Mouse (Mus musculus) retina, postnatal 7 days (tissue): ENCODE measurements at regions not wholly inside any gene's neighbourhood (a gene's known extent, or its start where the extent isn't known, plus 50 kb on each side); places are given as distances from the start of the nearest gene placed in this dataset.

Source experiments
- DNase-seq: peaks from one replicate; pipeline ENCODE4 v3.0.0-alpha.2; 2012; ENCODE audit warnings: low read depth, low spot score

DNA sequence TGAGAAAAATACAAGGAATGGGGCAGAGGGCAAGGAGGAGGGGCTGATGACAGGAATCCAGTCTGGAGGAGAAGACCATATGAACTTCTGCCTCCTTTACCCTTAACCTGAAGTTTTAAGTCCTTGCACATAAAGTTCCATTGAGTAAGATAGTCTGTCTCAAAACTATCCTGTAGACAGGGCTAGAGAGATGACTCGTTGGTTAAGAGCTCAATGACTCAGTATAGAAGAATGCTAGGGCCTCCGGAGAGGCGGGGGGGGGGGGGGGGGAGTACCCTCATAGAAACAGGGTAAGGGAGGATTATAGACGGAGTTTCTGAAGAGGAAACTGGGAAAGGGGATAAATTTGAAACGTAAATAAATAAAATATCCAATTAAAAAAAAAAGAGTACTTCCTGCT lies 191.8 kb upstream of the Gcfc2 start:
- DNase-seq: no peak

DNA sequence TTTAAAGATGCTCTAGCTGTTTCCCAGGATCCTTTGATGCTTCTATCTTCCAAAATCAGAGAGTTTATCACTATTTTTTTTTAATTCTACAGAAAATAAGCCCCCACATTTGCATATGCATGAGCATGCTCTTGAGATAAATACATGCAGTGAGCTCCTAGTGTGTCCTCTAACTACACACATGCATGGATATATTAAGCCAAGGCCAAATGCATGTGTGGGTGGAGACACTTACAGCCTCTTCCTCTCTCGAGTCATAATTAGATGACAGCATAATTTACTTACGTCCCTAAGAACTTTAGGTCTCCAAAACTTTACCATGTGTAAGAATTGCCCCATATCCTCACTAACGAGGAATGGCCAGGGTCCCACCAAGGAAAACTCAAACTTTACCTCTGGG lies 189.9 kb upstream of the Gcfc2 start:
- DNase-seq: no peak

DNA sequence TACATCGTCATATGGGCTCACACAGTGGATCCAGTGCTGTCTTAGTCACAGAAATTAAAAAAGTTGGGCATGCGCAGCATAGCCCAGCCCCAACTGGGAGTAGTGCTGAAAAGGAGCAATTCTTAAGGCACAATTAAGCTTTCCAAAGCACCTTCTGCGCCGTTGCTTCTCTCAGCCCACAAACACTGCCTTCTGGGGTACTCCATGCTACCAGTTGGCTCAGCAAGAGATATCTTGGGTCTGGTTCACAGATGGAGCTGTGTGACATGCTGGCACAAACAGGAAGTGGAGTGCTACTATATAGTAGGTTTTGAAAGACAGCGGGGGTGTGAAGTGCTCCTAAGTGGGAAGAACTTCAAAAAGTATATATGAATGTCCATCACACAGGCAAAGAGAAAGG lies 185.0 kb upstream of the Gcfc2 start:
- no peak for DNase-seq

- DNase-seq: no peak
These were observed 173.8 kb upstream of the Gcfc2 start for GRCm38 (mm10) chr6:81749681-81750080.

DNA sequence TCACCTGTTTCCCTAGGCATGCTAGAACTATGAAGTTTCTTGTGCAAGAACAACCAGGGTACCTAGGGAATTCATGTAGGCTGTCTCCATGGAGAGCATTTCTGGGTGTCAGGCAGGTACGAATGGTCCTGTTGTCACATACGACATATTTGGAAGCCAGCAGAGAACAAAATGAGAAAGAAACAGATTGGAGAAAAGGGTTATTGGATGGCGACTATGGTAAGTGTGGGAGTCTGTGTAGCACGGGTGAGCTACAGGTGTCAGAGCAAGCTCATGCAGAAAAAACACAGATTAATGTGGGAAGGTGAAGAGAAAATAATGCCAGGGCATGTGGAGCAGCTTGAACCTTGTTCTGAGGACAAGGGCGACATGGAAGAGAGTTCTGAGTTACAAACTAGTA lies 171.8 kb upstream of the Gcfc2 start:
- no peak for DNase-seq

DNA sequence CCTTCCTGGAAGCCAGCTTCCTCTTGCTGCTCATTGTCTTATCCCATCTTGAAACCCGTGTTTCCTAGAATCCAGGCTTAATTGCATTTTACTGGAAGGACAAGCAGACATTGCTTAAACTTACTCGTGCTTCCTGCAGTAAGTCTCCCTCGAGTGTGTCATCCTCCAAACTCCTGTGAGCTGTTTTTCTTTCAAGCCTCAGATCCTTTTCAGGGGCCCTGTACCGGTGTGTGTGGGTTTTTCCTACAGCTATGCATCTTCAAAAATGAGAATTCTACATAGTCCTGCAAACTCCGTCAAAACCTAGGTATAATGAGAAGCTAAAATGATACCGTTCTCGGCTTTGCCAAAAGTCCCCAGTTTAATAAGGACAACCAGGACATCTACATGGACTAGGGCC lies 167.2 kb upstream of the Gcfc2 start:
- no peak for DNase-seq

DNA sequence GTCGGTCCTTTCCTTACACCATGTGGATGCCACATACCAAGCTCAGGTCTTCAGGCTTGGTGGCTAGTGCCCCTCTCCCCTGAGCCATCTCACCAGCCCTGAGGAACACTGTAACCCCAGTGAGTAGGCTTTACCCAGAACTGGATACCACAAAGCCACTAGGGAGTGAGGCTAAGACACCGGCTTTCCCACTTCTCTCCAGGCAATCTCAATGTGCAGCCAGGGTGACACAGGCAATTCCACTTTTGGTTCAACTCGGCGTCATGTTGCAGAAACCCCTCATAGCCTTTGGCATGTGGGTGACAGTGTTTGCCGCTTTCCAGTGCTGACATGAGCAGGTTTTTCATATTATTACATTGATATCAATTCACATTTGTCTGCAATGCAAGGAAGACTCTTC lies 164.6 kb upstream of the Gcfc2 start:
- no peak for DNase-seq

- DNase-seq: no peak
These were observed 163.3 kb upstream of the Gcfc2 start for GRCm38 (mm10) chr6:81760181-81760580.

DNA sequence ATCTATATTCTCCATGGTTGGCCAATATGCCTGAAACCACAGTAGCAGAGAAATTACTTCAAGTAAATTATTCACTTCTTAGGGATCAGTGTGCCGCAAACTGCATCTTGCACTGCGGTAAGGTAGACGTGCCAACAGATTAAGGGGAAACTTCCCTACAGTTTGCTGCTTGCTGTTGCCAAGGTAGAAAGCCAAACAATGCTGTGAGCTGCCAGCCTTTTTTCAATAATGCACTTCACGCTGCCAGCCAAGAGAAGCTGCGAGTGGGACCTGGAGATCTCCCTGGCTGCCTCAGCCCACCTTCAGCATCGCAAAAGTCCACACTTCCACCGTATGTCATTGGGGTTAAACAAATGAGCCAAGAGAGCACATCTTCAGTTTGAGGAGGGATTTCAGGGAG lies 157.6 kb upstream of the Gcfc2 start:
- no peak for DNase-seq

GRCm38 (mm10) chr6:81766800-81767199 lies 156.7 kb upstream of the Gcfc2 start:
- DNase-seq: no peak

- peak; percentile 24 for DNase-seq
These were observed 154.6 kb upstream of the Gcfc2 start for GRCm38 (mm10) chr6:81768669-81769537.

- no peak for DNase-seq
These were observed 153.2 kb upstream of the Gcfc2 start for GRCm38 (mm10) chr6:81770301-81770700.

DNA sequence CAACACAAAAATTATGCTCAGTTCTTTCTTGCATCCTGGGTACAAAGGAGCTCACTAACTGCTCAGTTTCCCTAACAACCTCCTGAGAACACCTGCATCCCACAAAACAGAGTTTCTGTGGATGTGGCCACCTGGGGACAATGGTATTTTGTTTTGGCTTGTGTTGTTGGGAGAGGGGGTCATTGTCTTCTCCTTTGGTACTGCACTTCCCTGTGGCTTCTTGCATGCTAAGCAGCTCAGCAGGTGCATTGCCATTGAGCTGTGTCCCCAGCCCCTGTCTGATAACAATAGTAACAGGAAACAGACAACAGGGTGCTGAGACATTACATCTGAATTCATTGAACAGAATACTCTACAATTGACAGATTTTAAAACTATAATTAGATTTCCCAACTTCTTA lies 151.6 kb upstream of the Gcfc2 start:
- DNase-seq: no peak

DNA sequence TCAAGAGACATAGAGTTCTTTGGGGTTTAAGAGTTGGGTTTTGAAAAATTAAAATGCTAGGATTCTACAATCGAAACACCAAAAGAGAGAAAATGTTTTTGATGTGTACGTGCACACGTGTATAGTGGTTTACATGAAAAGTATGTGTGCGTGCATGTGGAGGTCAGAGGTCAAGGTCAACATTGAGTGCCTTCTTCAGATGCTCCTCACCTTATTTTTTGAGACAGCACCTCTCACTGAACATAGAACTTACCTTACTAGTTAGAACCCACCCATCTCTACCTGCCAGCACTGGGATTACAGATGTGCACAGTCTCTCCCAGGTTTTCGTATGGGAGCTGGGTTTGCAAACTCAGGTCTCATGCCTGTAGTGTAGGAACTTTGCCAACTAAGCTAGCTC lies 141.3 kb upstream of the Gcfc2 start:
- no peak for DNase-seq

DNA sequence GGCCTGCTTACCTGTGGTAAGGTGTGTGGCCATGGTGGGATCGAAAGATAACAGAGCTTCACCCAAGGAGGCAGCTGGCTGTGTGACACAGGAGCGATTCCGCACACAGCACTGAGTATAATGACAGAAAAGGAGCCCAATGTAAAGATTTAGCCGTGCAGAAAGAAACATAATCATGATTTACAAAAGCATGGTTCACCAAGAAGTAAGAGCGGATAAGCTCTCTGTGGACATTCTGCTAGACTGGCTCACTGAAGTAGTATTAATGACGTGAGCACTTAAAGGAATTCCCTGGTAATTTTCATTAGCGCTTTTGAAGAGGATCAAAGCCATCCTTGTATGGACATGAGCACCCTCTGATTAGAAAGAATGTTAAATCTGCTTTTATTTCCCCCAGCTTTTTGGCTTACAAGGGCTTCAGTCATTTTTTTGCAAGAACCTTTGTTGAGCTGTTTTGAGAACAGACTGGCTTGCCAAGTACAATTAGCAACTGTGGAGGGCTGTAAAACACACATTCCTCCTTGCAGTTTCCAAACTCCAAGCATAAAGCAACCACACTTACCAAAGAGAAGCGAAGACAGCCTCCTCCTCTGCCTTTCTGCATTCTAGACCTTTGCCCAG lies 140.5 kb upstream of the Gcfc2 start:
- DNase-seq: no peak

DNA sequence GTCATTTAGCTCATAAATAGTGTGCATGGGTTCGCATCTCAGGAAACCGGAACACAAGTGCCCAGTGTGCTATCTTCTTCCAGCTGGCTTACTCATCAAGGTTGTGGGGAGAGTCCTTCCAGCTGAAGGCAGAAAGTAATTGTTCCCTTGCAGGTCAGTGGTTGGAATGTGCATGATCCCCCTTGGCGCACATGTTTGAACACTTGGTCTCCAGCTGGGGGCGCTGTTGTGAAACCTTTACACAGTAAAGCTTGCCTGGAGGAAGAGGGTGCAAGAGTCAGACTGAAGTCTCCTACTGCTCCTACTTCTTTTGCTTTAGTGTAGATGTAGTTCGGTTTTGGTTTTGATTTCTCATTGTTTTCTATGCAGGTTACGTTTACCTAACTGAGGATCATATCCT lies 128.2 kb upstream of the Gcfc2 start:
- no peak for DNase-seq

DNA sequence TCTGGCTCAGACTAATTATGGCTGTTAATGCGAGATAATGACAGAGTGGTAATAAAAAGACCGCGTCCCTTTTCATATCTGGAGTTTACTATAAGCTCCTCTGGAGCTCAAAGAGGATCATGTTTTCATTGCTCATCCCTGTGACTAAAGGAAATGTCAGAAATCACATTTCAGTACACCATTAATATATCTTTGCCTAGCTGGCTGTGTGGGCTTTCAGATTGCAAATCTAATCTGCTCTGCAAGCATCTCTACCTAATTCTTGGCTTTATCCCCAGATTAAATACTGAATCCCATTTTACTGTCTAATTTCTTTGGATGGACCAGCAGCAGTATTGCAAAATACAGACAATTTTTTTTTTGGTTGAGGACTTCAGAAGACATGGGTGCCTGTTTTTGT lies 122.6 kb upstream of the Gcfc2 start:
- DNase-seq: no peak

GRCm38 (mm10) chr6:81801804-81802203 lies 121.7 kb upstream of the Gcfc2 start:
- DNase-seq: no peak

GRCm38 (mm10) chr6:81805942-81806341 lies 117.5 kb upstream of the Gcfc2 start:
- DNase-seq: no peak

- no peak for DNase-seq
These were observed 114.8 kb upstream of the Gcfc2 start for GRCm38 (mm10) chr6:81808712-81809111.

DNA sequence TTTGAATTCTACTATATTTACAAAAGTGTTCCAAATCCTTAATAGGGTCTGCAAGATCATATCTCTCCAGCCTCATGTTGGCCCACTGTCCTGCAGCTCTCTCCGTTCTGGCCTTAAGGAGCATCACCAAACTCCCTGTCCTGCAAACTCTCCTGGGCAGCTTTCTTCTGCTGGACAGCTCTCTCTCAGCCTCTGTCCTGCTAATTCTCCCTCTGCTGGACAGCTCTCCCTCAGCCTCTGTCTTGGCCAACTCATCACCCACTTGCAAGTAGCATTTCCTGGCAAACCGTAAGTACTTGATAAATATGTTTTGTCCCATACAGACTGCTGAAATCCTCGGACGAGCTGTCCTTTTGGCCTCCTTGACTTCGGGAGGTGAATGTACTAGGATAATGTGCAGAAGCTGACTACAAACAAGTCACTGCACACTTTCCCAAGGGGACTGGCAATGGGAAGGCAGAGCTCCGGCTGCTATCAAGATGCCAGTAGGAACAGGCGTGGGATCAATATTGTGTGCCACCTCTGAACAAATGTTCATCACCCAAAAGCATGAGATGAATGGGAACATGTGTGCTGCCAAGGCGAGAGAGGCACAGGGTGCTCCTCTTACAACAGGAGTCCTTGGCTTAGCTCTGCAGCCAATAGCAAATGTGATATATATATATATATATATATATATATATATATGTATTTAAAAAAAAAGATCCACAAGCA lies 108.1 kb upstream of the Gcfc2 start:
- no peak for DNase-seq

DNA sequence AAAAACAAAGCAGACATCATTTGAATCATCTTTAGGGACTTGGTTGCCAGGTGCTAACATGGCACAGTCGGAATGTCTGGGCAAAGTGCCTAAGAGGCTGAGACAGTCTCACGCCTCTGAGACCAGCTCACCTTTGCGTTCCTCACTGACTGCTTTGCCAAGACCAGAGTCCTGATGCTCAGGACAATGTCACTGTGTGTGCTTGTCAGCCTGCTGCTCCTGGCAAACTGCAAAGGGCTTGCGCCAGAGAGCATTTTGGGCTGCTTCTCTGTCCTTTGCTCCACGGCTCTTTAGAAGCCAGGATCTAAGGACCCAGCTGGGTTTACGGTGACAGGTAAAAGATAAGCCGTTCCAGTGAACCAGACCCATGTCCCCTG lies 107.5 kb upstream of the Gcfc2 start:
- no peak for DNase-seq
